Mouse (Mus musculus) hematopoietic stem cell, adult 5-6 weeks (primary cell): Measurements from ENCODE around the gene Coq2. TPM values are rescaled to one million over a fixed set of nuclear protein-coding genes. Genes with fewer than 3 reads are reported as not detected.

Experiments used
- ATAC-seq, 2 experiments: fragments of 125-278 bp in 1 of 2; replicated peaks in 1 of 2; 2 replicates each; pipeline ENCODE4 v1.8.0; 2016 to 2017; ENCODE audit warnings: inconsistent platforms in 2 of 2, mild to moderate bottlenecking in 2 of 2, moderate number of reproducible peaks in 2 of 2, low read depth in 1 of 2, moderate TSS enrichment in 1 of 2; ENCODE audit not compliant: low FRiP score in 2 of 2, poor library complexity in 2 of 2, severe bottlenecking in 2 of 2, insufficient read depth in 1 of 2, low TSS enrichment in 1 of 2
- total RNA-seq: library from RNA; stranded (forward); fragments of 172-1452, 232-1000 nt; gene quantifications from 2 replicates; pipeline ENCODE4 v1.2.3, GENCODE M21; 2017

Coq2 gene
- total RNA-seq: 46.2 and 51.4 TPM in 2 replicates

GRCm38 (mm10) chr5:100674711-100675376, at the start of gene Coq2:
Gene Coq2, minus strand, starts transcription at chr5:100675140.
- peak; percentile 90 for ATAC-seq

GRCm38 (mm10) chr5:100719235-100720088, 44.5 kb upstream of the Coq2 start, which contains the start of gene Hpse:
Gene Hpse, minus strand, starts transcription at chr5:100719716.
- ATAC-seq: peak; percentile 29 to 37; a peak in 3 of 4 replicates

GRCm38 (mm10) chr5:100716762-100717161, 41.8 kb upstream of the Coq2 start:
- ATAC-seq: no peak; a peak in 1 of 4 replicates

- ATAC-seq: 0 out of 4 replicates have a peak, but pooled peaks of 1 of the 2 experiments have one; percentile 20
Observed at GRCm38 (mm10) chr5:100711219-100711618, 36.3 kb upstream of the Coq2 start.

- ATAC-seq: peak; percentile 51 to 54
Observed at GRCm38 (mm10) chr5:100710012-100710411, 35.1 kb upstream of the Coq2 start.

- ATAC-seq: no peak
Observed at GRCm38 (mm10) chr5:100709035-100709434, 34.1 kb upstream of the Coq2 start.

- no peak for ATAC-seq
Observed at GRCm38 (mm10) chr5:100706675-100707074, 31.7 kb upstream of the Coq2 start.

- no peak for ATAC-seq
Observed at GRCm38 (mm10) chr5:100704272-100704671, 29.3 kb upstream of the Coq2 start.

- no peak for ATAC-seq
Observed at GRCm38 (mm10) chr5:100702325-100702724, 27.4 kb upstream of the Coq2 start.

GRCm38 (mm10) chr5:100700861-100701620, 26.1 kb upstream of the Coq2 start:
- no peak for ATAC-seq

GRCm38 (mm10) chr5:100697886-100698285, 22.9 kb upstream of the Coq2 start:
- no peak for ATAC-seq

GRCm38 (mm10) chr5:100697398-100697797, 22.5 kb upstream of the Coq2 start:
- peak in 1 of 2 experiments; percentile 53; a peak in 1 of 4 replicates for ATAC-seq

- ATAC-seq: no peak
Observed at GRCm38 (mm10) chr5:100685631-100686030, 10.7 kb upstream of the Coq2 start.

GRCm38 (mm10) chr5:100680542-100680933, 5.6 kb upstream of the Coq2 start:
- ATAC-seq: no peak

- no peak for ATAC-seq
Observed at GRCm38 (mm10) chr5:100679911-100680541, 5.1 kb upstream of the Coq2 start.

- ATAC-seq: peak; percentile 69 to 71
Observed at GRCm38 (mm10) chr5:100673745-100674486, 1.0 kb downstream of the Coq2 start.

- ATAC-seq: no peak
Observed at GRCm38 (mm10) chr5:100672403-100672802, 2.5 kb downstream of the Coq2 start.
